Mouse (Mus musculus): Measurements from ENCODE around the gene Dlx4.

DNA sequence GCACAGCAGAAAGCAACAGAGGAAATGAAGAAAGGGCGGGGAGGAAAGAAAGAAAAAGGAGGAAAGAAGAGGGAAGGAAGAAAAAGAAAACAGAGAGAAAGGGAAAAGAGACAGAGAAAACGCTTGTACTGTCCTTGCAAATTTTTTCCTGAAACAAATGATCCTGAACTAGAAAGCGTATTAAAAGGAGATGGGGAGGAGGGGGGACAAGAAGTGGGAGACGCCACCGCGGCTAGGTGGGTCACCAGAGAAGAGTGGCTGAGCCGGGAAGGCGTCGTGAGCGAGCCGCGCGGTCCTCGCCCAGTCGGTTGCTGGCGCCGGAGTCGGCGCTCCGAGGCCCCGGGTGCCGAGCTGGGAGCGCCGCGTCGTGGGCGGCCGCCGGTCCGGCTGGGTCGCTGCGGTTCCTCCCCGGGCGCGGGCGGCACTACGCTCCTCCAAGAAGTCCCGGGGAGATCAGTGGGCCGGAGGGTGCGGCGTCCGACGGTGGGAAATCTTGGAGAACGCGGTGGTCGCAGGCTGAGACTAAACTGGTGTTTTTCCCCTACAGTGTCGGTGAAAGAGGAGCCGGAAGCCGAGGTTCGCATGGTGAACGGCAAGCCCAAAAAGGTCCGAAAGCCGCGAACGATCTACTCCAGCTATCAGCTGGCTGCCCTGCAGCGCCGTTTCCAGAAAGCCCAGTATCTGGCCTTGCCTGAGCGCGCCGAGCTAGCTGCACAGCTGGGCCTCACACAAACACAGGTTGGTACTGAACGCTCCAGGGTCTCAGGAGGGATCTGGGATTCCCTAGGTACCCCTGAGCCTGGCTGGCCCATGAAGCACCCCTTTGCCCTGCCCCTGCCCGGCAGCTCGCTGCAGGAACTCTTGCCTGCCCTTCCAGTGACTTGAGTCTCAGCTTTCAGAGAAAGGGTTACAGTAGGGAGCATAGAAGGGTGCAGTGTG is 24.6 kb downstream of the Dlx4 start:
- TF ChIP-seq POLR2A (IDR thresholded peaks at IDR 0.05; ENCODE audit: control insufficient read depth, low read depth, low read length), result no peak
- TF ChIP-seq CTCF (IDR thresholded peaks at IDR 0.05; ENCODE audit: control insufficient read depth, insufficient read depth, insufficient replicate concordance, low read depth, low read length), result no peak

Measured in testis, adult 2 months (tissue).